Mouse (Mus musculus) left cerebral cortex, postnatal 10 days (tissue): ENCODE results near the gene Gad1. TPM values are rescaled to one million over a fixed set of nuclear protein-coding genes. Genes with fewer than 3 reads are reported as not detected.
A peak's percentile ranks its signal among the peaks of the same experiment; 100 is the strongest.

ENCODE experiments used
- DNase-seq, 2 experiments: peaks; one replicate each; pipeline ENCODE4 v3.0.0; 2021 to 2022; ENCODE audit warnings: low spot score in 2 of 2, mixed read lengths in 1 of 2; ENCODE audit errors: extremely low spot score in 1 of 2
- intact Hi-C: fragments of 180-260 bp; cut with DNase I; formaldehyde crosslinking; loops from one replicate; pipeline ENCODE4 v1.15.1; 2025
- total RNA-seq, 2 experiments: library from RNA; stranded (reverse); gene quantifications; 2 replicates each; pipeline ENCODE4 v1.2.3; 2021

Gad1 gene
- total RNA-seq, 2 experiments from 2014 or later, result 162 to 165 TPM

DNA sequence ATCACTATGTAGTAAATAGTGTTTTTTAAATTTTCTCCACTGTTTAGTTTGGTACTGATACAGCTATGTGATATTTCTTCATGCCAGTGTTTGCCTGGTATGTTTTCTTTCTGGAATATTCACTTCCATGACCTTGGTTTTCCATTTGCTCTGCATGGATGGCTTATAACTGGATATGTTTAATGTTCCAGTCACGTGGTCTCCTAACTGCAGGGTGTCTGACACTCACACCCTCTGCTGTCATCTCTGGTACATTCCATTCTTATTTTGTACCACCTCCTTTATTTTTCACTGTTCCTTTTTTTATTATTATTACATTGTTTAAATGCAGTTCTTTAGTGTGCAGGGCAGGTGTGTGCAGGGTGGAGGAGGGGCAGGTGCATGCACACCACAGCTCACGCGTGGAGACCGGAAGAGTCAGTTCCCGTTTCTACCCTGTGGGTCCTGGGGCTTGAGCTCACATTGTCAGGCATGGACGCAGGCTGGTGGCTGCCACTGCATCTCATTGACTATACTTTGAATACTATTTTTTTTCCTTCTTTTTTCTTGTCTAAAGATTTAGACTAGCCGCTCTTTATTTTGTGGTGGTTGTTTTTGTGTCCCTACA lies 62.0 kb downstream of the Gad1 start:
- DNase-seq, result no peak
- intact Hi-C loops, result no loop called here

DNA sequence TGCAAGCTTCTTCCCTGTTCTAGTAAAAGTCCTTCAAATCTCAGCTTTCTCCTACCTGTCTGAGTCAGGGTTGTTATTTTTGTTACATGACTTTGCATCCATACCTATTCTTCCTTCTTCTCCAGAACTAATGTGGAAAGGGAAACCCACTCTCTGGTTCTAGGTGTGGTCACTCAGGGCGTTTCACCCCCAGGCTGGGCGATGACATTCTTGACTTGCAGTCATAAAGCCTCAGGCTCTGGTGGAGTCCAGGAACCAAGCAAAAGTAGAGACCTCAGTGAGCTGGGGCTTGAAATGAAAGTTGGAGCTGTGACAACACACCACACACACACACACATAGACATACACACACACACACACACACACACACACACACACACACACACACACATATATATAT lies 63.2 kb downstream of the Gad1 start:
- intact Hi-C loops, result no loop called here
- no peak for DNase-seq

DNA sequence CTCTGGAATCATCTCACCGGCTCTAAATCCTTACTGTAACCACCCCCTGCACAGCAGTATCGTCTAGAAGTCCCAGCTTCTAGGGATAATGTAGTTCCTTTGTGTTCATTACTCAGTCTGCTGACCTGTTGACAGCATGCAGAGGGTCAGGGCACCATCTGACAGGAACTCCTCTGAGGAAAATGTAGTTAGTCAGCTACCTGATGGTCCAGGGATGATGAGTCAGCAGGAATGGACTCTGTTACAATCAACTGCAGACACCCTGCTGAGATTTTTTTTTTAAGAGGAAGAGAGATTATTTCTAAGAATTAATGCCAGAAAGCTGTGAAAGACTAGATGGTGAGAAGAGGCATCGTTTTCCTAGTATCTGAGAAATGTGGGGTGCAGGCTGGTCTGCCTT lies 63.7 kb downstream of the Gad1 start:
- intact Hi-C loops, result no loop called here
- no peak for DNase-seq

DNA sequence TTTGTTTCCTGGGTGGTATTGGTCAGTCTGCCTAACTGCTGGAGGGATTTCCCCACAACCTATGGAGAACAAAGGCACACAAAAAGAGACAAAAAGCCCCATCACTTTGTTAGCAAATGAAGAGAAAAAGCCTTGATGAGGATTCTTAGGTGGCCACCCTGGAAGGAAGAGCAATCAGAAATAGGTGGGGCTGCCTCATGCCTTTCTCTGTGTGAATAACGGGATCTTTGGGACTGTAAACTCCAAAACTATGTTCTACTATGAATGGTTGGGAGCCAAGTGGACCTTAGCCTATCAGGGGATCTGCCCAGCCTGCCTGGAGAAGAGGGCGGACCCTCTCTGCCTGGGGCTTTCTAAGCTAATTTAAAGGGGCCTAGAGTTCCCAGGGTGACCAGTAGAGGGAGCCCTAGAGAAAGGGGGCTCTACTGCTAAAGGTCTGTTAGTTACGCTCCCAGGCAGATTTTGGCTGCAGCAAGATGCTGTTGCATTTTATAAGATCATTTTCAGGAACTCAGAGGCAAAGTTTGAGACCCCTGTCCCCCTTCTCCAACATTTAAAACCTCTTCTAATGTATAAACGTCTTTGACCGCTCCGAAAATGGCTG lies 66.5 kb downstream of the Gad1 start:
- intact Hi-C loops, result no loop called here

DNA sequence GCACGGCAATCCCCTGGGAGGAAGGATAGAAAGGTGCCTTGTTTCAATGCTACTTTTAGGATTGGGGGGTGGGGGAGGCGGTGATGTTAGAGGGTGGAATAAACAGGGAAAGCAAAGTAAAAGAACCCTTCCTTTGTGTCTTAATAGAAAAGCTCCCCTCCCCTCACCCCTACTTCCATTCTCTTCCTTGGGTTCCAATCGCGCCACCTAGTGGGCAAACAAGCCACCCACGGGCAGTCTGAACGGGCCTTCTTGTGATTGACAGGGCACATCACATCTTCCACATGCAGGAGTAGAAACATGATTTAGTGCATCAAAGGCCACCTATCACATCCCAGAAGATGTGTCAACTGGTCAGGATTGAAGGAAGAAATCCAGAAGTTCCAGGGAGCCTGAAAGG lies 67.4 kb downstream of the Gad1 start:
- DNase-seq, result peak; percentile 15 to 81
- intact Hi-C loops, result no loop called here

More for the DNA sequence above, 66.5 kb downstream of the Gad1 start:
- no peak for DNase-seq

DNA sequence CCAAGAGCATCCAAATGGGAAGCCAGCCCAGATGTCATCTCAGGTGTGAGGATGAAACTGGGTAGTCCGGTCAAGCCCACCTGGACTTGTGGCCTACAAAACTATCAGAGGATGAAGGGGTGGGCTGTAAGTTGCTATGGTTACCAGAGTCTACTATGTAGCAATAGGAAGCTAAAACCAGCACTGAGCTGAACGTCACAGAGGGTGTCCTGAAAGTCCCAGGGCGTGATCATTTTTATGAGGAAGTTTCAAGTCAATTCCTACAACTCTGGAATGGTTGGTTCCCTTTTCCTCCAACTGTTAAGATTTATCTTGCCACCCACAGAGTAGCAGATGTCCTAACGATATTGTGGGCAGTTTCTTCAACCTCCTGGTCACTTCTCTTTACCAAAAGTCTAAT lies 69.4 kb downstream of the Gad1 start:
- no peak for DNase-seq
- intact Hi-C loops, result no loop called here

DNA sequence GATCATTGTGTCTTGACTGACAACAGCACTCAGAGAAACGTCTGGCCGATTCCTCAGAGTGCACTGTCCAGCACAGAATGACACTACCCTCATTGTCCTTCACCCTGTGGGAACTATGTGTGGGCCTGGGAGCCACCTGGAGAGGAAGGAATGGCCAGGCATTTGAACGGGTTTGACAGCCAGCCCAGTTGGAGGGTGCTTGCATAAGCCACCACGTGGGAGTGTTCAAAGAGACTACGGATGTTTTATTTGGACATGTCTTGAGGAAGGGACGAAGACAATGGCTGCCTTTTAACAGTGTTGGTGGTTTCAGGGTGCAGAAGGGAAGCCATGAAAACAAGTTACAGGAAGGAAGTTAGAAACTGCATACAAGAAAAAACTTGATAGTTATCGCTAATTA lies 72.9 kb downstream of the Gad1 start:
- intact Hi-C loops, result no loop called here
- peak in 1 of 2 experiments; percentile 30 for DNase-seq

DNA sequence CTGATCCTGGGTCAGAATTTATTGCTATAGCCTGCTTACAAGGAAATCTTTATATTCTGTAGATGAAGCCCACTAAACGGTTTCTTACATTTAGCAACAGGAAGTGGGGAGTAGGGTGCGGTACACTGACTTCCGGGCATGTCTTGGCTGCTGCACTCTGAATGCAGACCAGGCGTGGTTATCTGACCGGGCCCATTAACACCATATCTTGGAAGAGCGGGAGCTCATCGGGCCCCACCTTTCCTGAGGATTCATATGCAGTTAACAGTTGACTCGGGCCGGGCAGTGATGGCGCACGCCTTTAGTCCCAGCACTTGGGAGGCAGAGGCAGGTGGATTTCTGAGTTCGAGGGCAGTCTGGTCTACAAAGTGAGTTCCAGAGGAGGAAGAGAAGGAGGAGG lies 75.5 kb downstream of the Gad1 start:
- intact Hi-C loops, result no loop called here

DNA sequence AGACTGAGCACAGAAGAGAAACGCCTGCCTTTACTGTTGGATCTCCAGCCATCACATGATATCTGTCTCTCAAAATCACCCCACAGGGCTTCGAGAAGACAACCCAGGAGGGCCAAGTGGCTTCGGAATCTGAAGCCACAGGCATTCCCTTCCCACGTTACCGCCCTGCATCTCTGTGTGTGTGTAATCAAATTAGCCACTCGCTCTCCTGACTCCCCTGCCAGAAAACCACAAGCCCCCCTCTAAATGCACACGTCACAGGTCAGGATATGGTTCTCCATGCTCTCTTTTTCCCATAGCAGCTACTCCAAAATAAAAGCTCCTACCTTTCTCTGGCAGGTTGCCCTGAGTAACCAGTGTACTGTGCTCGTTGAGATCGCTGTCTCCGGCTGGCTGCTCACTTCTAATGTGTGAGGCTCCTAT lies 76.5 kb downstream of the Gad1 start:
- DNase-seq, result peak; percentile 49 to 54
- intact Hi-C loops, result no loop called here

More for the DNA sequence above, 75.5 kb downstream of the Gad1 start:
- no peak for DNase-seq

DNA sequence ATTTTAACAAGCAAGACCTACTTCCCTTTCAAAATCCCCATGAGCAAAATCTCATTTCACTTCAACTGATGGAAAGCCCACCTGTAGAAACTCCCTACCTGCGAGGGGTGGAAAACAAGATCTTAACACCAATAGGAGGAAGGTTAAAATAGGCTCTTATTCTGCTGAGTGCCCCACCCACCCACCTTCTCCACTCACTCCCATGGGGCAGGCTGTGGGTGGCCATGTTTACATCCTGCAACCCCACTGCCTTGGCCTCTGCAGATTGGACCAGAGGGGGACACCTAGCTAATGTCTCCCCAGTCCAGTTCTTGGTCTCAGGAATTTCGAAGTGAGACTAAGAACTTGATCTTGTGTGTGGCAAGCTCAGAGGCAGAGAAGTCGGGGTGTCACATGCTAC lies 77.0 kb downstream of the Gad1 start:
- intact Hi-C loops, result no loop called here
- DNase-seq, result no peak

DNA sequence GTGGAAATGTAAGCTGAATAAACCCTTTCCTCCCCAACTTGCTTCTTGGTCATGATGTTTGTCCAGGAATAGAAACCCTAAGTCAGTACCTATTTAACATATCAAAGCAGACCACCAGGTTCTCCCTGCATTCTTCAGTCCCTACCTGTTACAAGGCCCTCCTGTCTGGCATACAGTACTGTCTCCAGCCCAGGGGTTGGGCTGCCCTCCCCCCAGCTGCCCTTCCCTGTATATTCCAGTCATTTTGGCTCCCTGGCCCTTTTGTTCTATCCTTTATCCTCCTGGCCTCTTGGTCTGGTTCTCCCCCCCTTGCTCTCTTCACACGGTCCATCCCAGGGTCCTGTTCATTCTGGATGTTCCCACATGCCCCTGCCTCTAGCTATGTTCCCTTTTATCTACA lies 78.4 kb downstream of the Gad1 start:
- DNase-seq, result no peak
- intact Hi-C loops, result no loop called here

DNA sequence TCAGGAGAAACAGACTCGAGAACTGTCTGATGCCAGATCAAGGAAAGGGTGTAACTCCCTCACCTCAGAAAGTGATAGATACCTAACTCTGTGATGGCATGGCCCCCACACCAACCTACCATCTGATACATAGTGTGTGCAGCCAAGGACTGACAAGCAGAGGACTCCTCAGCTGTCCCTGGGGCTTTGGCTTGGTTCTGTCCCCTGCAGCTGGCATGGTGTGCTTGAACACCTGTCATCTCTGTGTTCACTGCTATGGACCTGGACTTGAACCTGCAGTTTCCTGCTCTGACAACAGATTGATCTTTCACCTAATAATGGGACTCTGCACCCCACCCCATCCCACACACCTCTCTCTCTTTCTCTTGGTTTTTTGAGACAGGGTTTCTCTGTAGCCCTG lies 79.5 kb downstream of the Gad1 start:
- intact Hi-C loops, result no loop called here
- no peak for DNase-seq

DNA sequence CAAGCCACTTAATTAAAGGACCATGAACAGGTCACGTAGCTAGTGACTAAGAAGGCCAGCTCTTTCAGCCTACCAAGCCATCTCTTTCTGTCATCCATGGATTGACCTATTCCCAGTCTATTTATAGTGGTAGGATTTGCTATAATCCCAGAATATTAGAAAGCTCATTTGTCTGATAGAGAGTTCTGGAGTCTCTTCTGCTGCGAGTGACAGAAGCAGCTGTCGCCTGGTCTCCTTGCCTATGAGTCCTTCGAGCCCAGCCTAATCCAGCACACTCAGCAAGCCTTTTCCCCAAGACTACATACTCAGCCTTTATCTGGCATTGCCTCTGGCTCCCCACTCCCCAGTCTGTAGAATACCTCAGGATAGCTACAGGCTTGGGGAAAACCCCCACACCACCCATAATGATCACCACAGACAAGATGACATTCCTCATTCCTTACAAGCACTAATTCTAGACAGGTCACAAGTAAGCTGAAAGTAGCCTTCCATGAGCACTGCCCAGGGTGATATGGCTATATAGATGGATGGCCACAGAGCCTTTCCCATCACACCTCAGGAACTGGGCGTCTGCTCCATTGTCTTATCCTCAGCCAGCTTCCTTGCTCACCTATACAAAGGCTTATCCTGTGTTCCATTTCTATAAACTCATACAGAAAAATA lies 81.3 kb downstream of the Gad1 start:
- DNase-seq, result no peak
- intact Hi-C loops, result no loop called here

DNA sequence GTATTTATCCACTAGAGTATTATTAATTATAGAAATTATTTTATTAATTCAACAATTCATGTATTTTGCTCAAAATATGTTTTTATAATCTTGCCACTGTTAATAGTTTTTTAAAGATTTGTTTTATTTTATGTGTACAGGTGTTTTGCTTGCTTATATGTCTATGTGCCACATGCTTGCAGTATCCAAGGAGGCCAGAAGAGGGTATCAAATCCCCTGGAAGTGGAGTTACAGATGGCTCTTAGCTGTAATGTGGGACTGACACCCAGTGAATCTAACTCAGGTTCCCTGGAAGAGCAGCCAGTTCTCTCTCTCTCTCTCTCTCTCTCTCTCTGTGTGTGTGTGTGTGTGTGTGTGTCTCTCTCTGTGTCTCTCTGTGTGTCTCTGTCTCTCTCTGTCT lies 88.1 kb downstream of the Gad1 start:
- intact Hi-C loops, result no loop called here
- DNase-seq, result no peak

DNA sequence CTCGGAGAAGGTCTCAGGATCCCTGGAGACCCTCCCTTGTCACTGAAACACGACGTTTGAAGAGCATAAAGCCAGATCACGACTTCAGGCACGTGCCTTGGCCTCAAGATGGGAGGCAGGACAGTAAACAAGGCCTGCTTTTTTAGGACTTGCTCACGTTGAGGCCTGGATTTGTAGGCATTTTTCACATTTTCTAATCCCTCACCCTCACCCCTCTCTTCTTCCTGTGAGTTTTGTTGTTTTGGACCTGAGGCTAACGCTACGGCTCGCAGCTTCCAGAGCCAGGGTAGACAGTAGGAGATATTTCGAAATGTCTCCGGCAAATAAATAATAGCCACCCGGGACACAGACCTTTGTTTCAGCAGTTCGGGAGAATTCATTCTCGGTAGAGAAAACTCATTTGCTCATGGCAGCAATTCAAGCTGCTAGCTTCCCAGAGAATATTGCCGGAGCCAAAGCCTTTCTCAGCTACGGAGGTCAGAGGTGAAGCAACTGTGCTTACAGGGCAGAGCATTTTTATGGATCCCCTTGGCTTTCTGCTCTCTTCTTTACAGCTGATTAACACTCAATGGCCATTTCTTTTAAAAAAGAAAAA lies 90.2 kb downstream of the Gad1 start:
- DNase-seq, result no peak
- intact Hi-C loops, result no loop called here

DNA sequence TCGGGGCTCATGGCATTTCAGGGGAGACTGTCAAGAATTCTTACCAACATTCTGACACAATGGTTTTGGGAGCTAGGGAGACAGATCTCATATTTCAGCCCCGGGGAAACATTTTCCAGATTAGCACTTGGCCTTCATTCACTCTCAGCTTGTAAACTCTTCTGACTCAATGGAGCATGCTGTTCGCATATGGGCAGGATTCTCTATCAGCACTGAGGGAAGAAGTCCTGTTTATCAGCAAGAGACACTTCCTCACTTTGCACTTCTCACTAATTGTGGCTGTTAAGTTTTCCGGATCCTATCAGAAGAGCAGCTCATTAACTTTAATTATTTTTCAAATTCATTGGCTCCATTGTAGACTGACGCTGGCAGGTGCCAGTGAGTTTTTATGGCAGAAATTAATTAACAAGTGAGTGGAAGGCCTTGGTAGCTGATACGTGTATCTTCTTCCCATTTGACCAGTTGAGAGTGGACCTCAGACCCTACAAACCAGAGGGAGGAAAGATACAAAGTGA lies 92.5 kb downstream of the Gad1 start:
- intact Hi-C loops, result no loop called here
- DNase-seq, result no peak

DNA sequence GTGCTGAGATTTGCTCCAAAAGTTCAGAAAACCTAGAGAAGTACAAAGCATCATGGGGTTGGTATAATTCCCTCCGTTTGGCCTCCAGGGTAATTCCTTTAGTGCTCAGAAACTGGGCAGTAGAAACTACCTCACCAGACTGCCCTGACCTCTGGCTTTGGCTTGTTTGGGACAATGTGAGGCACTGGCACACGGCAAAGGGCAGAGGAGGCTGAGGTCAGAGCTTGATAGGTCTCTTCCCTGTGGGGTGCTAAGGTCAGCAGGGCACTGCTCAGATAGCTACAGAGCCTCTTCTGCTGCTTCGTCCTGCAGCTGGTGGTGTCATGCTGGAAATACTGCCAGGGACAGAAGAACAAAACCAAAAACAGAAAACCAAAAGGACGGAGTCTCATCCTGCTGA lies 94.8 kb downstream of the Gad1 start:
- DNase-seq, result no peak
- intact Hi-C loops, result no loop called here

DNA sequence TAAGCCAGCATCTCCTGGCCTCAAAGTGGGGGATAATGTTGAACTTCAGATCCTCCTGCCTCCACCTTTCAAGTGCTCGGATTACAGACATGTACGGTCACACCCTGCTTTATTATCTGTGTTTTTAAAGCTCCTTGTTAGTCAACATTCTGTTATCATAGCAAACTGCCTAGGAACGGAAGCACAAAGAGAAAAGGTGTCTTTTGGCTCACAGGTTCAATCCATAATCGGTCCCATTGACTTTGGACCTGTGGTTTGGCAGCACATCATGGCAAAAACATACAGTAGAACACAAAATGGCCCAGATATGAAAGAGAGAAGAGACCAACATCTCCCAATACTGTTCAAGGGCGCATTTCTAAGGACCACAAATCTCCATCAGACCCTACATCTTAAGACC lies 95.4 kb downstream of the Gad1 start:
- no peak for DNase-seq
- intact Hi-C loops, result no loop called here

DNA sequence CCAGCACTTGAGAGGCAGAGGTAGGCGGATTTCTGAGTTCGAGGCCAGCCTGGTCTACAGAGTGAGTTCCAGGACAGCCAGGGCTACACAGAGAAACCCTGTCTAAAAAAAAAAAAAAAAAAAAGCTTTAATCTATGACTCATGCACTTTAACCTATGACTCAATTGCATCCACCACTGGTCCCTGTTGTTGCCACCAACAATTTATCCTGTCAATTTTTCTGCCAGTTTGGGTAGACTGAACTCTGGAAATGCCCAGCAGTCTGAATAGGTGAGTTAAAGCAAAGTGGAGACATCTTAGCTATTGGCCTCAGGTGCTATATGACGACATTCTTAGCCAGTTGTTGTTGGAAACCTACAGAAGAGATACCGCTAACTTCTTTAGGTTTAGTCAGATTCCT lies 96.6 kb downstream of the Gad1 start:
- intact Hi-C loops, result no loop called here

More for the DNA sequence above, 96.6 kb downstream of the Gad1 start:
- no peak for DNase-seq
